ENCODE assay signal across 8 mouse cellular contexts in the genomic region with DNA sequence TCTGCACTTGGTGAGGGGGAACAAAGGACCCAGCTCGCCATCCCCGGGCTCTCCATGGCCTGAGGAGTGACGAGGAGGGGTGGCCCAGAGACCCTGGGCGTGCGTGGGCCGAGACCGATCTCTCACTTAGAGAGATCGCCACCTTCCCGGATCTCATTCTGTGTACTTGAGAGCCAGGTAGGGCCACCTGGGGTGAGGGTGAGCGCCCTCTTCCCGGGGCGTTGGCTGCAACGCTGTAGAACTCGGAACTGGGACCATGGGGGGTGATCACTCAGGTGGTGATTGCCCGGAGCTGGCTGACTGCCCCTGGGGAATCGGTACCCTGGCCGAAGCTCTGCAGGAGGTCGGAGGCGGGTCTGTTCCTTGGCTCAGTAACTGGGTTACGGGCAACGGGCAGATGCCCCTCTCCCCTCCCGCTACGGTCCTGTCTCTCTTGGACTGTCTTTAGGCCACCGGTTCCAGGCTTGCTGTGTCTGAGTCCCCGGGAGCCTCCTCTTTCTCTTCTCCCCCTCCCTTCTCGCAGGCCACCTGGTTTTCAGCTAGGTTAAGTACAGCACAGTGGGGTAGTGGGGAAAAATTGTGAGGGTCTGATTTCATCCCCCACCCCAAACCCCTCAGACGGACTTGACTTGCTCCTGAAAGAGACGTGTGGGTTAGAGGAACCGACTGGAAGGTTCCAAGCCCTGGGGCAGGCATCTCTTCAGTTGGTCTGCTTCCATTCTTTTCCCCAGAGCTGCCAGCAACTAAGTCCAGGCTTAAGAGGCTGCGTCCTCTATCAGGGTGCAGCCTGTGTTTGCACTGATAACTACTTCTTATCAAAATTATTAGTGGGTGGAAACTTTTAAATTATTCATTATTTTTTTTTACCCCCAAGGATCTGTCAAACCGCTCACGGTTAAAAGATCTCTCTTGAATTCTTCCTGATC. TPM values are rescaled to one million over a fixed set of nuclear protein-coding genes. Genes with fewer than 3 reads are reported as not detected.
DNase-seq lines count a peak whose midpoint lies in the region; ATAC-seq and TF ChIP-seq lines count a peak whose summit lies in the region.

No protein-coding gene starts in this region.

- ATAC-seq in heart, embryonic 14.5 days (ENCODE audit: insufficient number of reproducible peaks, insufficient read depth, low FRiP score, low read depth) = 0 out of 2 replicates have a peak, but pooled peaks have one; percentile 9
- ATAC-seq in kidney, postnatal 0 days (replicated peaks; ENCODE audit: low FRiP score, low read depth) = peak; percentile 79
- peak; percentile 51 for ATAC-seq in megakaryocyte progenitor cell, adult 5-6 weeks (replicated peaks; ENCODE audit: poor library complexity)
- peak; percentile 55 for ATAC-seq in stomach, postnatal 0 days (ENCODE audit: low FRiP score, low TSS enrichment)

- TF ChIP-seq EP300 in stomach, postnatal 0 days (optimal IDR thresholded peaks at IDR 0.05) = no peak

- TF ChIP-seq CTCF in kidney, postnatal 0 days (IDR thresholded peaks at IDR 0.05; ENCODE audit: low read depth) = no peak
- no peak for TF ChIP-seq CTCF in stomach, postnatal 0 days (IDR thresholded peaks at IDR 0.05; ENCODE audit: low read depth)

- H3K36me3 ChIP-seq in heart, embryonic 14.5 days (ENCODE audit: control insufficient read depth, insufficient read depth, low read length) = peaks cover 18% of the 10 kb centered on the region; the same call in 1 of the 2 replicates
- H3K36me3 ChIP-seq in kidney, postnatal 0 days (ENCODE audit: insufficient read depth, low read length) = no peaks in the 10 kb centered on the region
- no peaks in the 10 kb centered on the region for H3K36me3 ChIP-seq in stomach, postnatal 0 days (ENCODE audit: control insufficient read depth, insufficient read depth, low read length)

- peak overlapping the region; percentile 67 to 73 for H3K4me3 ChIP-seq in heart, embryonic 14.5 days (ENCODE audit: control insufficient read depth in 1 of 2, insufficient read depth in 1 of 2, low read depth in 1 of 2, low read length in 2 of 2)
- peak overlapping the region; percentile 66 for H3K4me3 ChIP-seq in kidney, postnatal 0 days (replicated peaks; ENCODE audit: low read depth, low read length)
- peak overlapping the region; percentile 72 for H3K4me3 ChIP-seq in stomach, postnatal 0 days (ENCODE audit: low read depth, low read length)

- peaks cover 11 to 24% of the 10 kb centered on the region in 2 experiments for H3K4me1 ChIP-seq in heart, embryonic 14.5 days (ENCODE audit: control insufficient read depth in 2 of 2, insufficient read depth in 2 of 2, low read length in 2 of 2)
- 0 out of 2 replicates have a peak, but pooled peaks cover 3% of the 10 kb centered on the region for H3K4me1 ChIP-seq in kidney, postnatal 0 days (replicated peaks; ENCODE audit: insufficient read depth, low read length)
- H3K4me1 ChIP-seq in stomach, postnatal 0 days (replicated peaks; ENCODE audit: control insufficient read depth, insufficient read depth) = 0 out of 2 replicates have a peak, but pooled peaks cover 6% of the 10 kb centered on the region

- DNase-seq in gastrocnemius, adult 18-20 months (ENCODE audit: low spot score) = peak; percentile 16
- no peak for DNase-seq in gastrocnemius, adult 8-10 months (ENCODE audit: low spot score in 2 of 2)
- peak; percentile 66 for DNase-seq in Muller cell, postnatal 12 days (ENCODE audit: inconsistent ontology term)
- peak; percentile 66 for DNase-seq in embryo, embryonic 10.5 days (ENCODE audit: low spot score)
- DNase-seq in kidney, postnatal 0 days (ENCODE audit: low spot score) = peak; percentile 28
- DNase-seq in stomach, postnatal 0 days (ENCODE audit: low spot score) = peak; percentile 58

- H3K27ac ChIP-seq in heart, embryonic 14.5 days (replicated peaks in 1 of 2; ENCODE audit: control insufficient read depth in 1 of 2, insufficient read depth in 1 of 2, low read depth in 2 of 2, low read length in 2 of 2) = peak overlapping the region in 1 of 2 experiments; percentile 10; a peak in 2 of 4 replicates
- no peak overlapping the region for H3K27ac ChIP-seq in kidney, postnatal 0 days
- peak overlapping the region; percentile 65 for H3K27ac ChIP-seq in stomach, postnatal 0 days (replicated peaks)

- H3K27me3 ChIP-seq in heart, embryonic 14.5 days (ENCODE audit: control insufficient read depth, insufficient read depth, low read length) = peaks cover 75% of the 10 kb centered on the region
- 0 out of 2 replicates have a peak, but pooled peaks cover 2% of the 10 kb centered on the region for H3K27me3 ChIP-seq in kidney, postnatal 0 days (ENCODE audit: insufficient read depth, low read length)
- H3K27me3 ChIP-seq in stomach, postnatal 0 days (ENCODE audit: control insufficient read depth, insufficient read depth, low read length) = no peaks in the 10 kb centered on the region

- peak overlapping the region; percentile 96 for H3K4me2 ChIP-seq in heart, embryonic 14.5 days (ENCODE audit: low read length)
- peak overlapping the region; percentile 90 for H3K4me2 ChIP-seq in kidney, postnatal 0 days (ENCODE audit: low read length)
- peak overlapping the region; percentile 100 for H3K4me2 ChIP-seq in stomach, postnatal 0 days (replicated peaks; ENCODE audit: low read depth)

- no peaks in the 10 kb centered on the region for H3K9me3 ChIP-seq in heart, embryonic 14.5 days (ENCODE audit: control insufficient read depth, low read length)
- H3K9me3 ChIP-seq in kidney, postnatal 0 days (replicated peaks; ENCODE audit: low read length) = no peaks in the 10 kb centered on the region
- no peaks in the 10 kb centered on the region for H3K9me3 ChIP-seq in stomach, postnatal 0 days (ENCODE audit: control insufficient read depth, low read length)

- WGBS in heart, embryonic 14.5 days = 4% methylated on average over 32 of the region's 32 CpGs
- WGBS in kidney, postnatal 0 days = 9% methylated on average over 32 of the region's 32 CpGs
- WGBS in stomach, postnatal 0 days = 8% methylated on average over 32 of the region's 32 CpGs

- H3K9ac ChIP-seq in heart, embryonic 14.5 days (ENCODE audit: low read length) = peak overlapping the region; percentile 87
- H3K9ac ChIP-seq in kidney, postnatal 0 days (ENCODE audit: low read depth, low read length) = peak overlapping the region; percentile 75
- peak overlapping the region; percentile 82 for H3K9ac ChIP-seq in stomach, postnatal 0 days (ENCODE audit: low read length)

RNA-seq across cellular contexts. Expression of gene Ntn4, which starts 1.6 kb away (rescaled TPM):
- total RNA-seq in gastrocnemius, adult 18-20 months (2021) = 10 to 100 TPM in 1 of 2 experiments, 1 to 10 TPM in 1; 9.5 to 13.4 TPM
- total RNA-seq in gastrocnemius, adult 8-10 months (2022) = 1 to 10 TPM; 4.6 to 7.7 (median 6.2) TPM
- polyA plus RNA-seq in heart, embryonic 14.5 days (2014; fragmentation: Nextera tagmentation; extraction: Ambion mirVana) = 3.1 and 3.2 TPM in 2 replicates
- polyA plus RNA-seq in kidney, postnatal 0 days (2015; fragmentation: Nextera tagmentation; extraction: Ambion mirVana) = 1.1 and 1.4 TPM in 2 replicates
- total RNA-seq in megakaryocyte progenitor cell, adult 5-6 weeks (2015) = 1.2 TPM in 2 replicates
- 0.74 and 1.1 TPM in 2 replicates for total RNA-seq in megakaryocyte progenitor cell, adult 5-6 weeks (2017)
- 0.76 and 0.81 TPM in 2 replicates for polyA plus RNA-seq in stomach, postnatal 0 days (2015; fragmentation: Nextera tagmentation; extraction: Ambion mirVana)

RNA-seq across cellular contexts. Expression of gene Snrpf, which starts 52.6 kb away (rescaled TPM):
- 1 to 10 TPM; 6.8 to 7.5 TPM for total RNA-seq in gastrocnemius, adult 18-20 months (2021)
- 10 to 100 TPM in 1 of 4 experiments, 1 to 10 TPM in 3; 6.2 to 10.4 (median 7.7) TPM for total RNA-seq in gastrocnemius, adult 8-10 months (2022)
- 77.0 and 77.4 TPM in 2 replicates for polyA plus RNA-seq in heart, embryonic 14.5 days (2014; fragmentation: Nextera tagmentation; extraction: Ambion mirVana)
- polyA plus RNA-seq in kidney, postnatal 0 days (2015; fragmentation: Nextera tagmentation; extraction: Ambion mirVana) = 119 and 121 TPM in 2 replicates
- total RNA-seq in megakaryocyte progenitor cell, adult 5-6 weeks (2015) = 188 and 192 TPM in 2 replicates
- 284 and 295 TPM in 2 replicates for total RNA-seq in megakaryocyte progenitor cell, adult 5-6 weeks (2017)
- 67.4 and 74.5 TPM in 2 replicates for polyA plus RNA-seq in stomach, postnatal 0 days (2015; fragmentation: Nextera tagmentation; extraction: Ambion mirVana)

Comparison
In these comparisons a context has a peak if more than half of its experiments do, and no peak if none do; other contexts are left out.
1. DNase-seq: peak in gastrocnemius, adult 18-20 months (single experiment), Muller cell, postnatal 12 days (single experiment), embryo, embryonic 10.5 days (single experiment), kidney, postnatal 0 days (single experiment) and stomach, postnatal 0 days (single experiment); none in gastrocnemius, adult 8-10 months (0 of 2).
2. ATAC-seq: peak in every context shown above with its lines; median percentile 79 in kidney, postnatal 0 days; 55 in stomach, postnatal 0 days; 51 in megakaryocyte progenitor cell, adult 5-6 weeks; 9 in heart, embryonic 14.5 days.
3. RNA of gene Snrpf, which starts 52.6 kb away (total RNA-seq): 188 to 295 TPM in megakaryocyte progenitor cell, adult 5-6 weeks; 6.2 to 10.4 TPM in gastrocnemius, adult 8-10 months and 6.8 to 7.5 TPM in gastrocnemius, adult 18-20 months; every median in the first group is over 10 times any median in the second.
4. Peak in every context shown above with its lines, with median percentiles within 50 percentile points of each other: H3K4me2 ChIP-seq, H3K4me3 ChIP-seq and H3K9ac ChIP-seq.